Mouse (Mus musculus) bone marrow, adult 2 months (tissue): ENCODE data around the gene Bach1. TPM values are rescaled to one million over a fixed set of nuclear protein-coding genes. Genes with fewer than 3 reads are reported as not detected.
"Not testable (repeated sequence)": the region's sequence is repeated elsewhere in the genome, so short reads cannot be mapped to it uniquely, and the experiment has no call there.

Experiments
- H3K27ac ChIP-seq: fragments of 200-500 bp; 2 replicates; pipeline ENCODE4 v1.5.1; 2012; ENCODE audit warnings: low read depth, mild to moderate bottlenecking, control low read depth, inconsistent platforms, low read length; ENCODE audit not compliant: control insufficient read depth, poor library complexity, insufficient read depth
- H3K4me1 ChIP-seq: fragments of 200-500 bp; 2 replicates; pipeline ENCODE4 v1.6.1; 2011; ENCODE audit warnings: low read length; ENCODE audit not compliant: control insufficient read depth, insufficient read depth
- H3K4me3 ChIP-seq: fragments of 200-500 bp; replicated peaks from 2 replicates; pipeline ENCODE3; 2011; ENCODE audit warnings: mild to moderate bottlenecking, low read depth, low read length, control low read depth; ENCODE audit not compliant: control insufficient read depth
- CTCF ChIP-seq: fragments of 200-500 bp; IDR thresholded peaks from 2 replicates; pipeline ENCODE4 v1.5.1; 2011; ENCODE audit warnings: low read length, control low read depth; ENCODE audit not compliant: control insufficient read depth, insufficient read depth
- POLR2A ChIP-seq: fragments of 200-500 bp; IDR thresholded peaks from 2 replicates; pipeline ENCODE4 v1.6.1; 2011; ENCODE audit warnings: low read depth, mild to moderate bottlenecking, control low read depth, low read length, borderline replicate concordance; ENCODE audit not compliant: control insufficient read depth
- WGBS: fragments of 180-500 bp; shearing (Covaris S2); methylation state at CpG from one replicate; pipeline ENCODE4 v1.1.7; 2018; 5-methylcytosine and 5-hydroxymethylcytosine counted together
- polyA plus RNA-seq: library from polyadenylated mRNA; stranded (reverse); fragments of >200 nt; gene quantifications from 2 replicates; pipeline ENCODE4 v1.2.4, GENCODE M21; 2011; ENCODE audit warnings: low replicate concordance; ENCODE audit not compliant: missing spikeins, insufficient read depth, insufficient read length

The Bach1 gene
- polyA plus RNA-seq, 1 experiment: 14.9 TPM

- H3K27ac ChIP-seq: no peak overlapping the region
- 42% methylated on average over 12 of the region's 12 CpGs for WGBS
Measured at GRCm38 (mm10) chr16:87671336-87671735, 27.4 kb upstream of the Bach1 start.

GRCm38 (mm10) chr16:87673155-87673554 is 25.6 kb upstream of the Bach1 start:
- no peak for TF ChIP-seq CTCF
- TF ChIP-seq POLR2A: no peak
- H3K27ac ChIP-seq: no peak overlapping the region

More at GRCm38 (mm10) chr16:87671336-87671735, 27.4 kb upstream of the Bach1 start:
- TF ChIP-seq CTCF (no peak), POLR2A (no peak)
- H3K4me1 ChIP-seq: no peaks in the 10 kb centered on the region
- no peak overlapping the region for H3K4me3 ChIP-seq

DNA sequence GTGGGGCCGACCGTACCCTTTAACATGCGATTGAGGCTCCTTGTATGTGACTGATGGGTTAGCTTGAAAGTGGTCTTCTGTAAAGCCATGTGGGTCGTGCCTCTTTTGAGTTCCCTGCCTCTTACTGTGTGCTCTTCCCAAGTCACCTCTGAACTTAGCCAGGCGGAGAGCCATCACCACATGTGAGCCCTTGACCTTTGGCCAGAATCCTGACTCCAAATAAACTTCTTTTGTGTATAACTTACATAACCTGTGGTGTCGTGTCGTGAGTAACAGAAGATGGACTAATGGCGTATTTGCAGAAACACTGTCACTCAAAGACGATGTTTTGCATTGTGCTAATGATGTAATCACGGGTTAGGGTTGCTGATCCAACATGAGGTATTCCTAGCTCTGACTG is 22.6 kb upstream of the Bach1 start:
- no peaks in the 10 kb centered on the region for H3K4me1 ChIP-seq
- H3K4me3 ChIP-seq: no peak overlapping the region
- TF ChIP-seq POLR2A: no peak
- no peak overlapping the region for H3K27ac ChIP-seq
- WGBS: 76% methylated on average over 10 of the region's 10 CpGs

More at GRCm38 (mm10) chr16:87673155-87673554, 25.6 kb upstream of the Bach1 start:
- 89% methylated on average over 7 of the region's 7 CpGs for WGBS
- H3K4me1 ChIP-seq: no peaks in the 10 kb centered on the region
- no peak overlapping the region for H3K4me3 ChIP-seq

DNA sequence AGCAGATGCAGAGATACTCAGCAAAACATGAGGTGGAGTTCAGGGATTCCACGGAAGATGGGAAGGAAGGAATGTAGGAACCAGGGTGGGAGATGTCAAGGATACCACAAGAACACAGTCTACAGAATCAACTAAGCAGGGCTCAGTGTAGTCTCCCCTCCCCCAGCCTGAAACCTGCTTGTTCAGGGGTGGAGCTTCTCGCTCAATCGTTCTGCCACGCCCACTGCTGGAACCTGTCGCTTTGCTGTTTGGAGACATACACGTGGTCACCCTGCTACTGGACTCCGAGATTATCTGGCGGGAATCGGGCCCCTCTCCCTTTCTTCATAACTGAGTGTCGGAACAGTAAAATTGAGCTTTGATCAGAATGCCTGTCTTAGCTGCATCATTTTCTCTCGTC is 20.1 kb upstream of the Bach1 start:
- TF ChIP-seq POLR2A (no peak), CTCF (no peak)

GRCm38 (mm10) chr16:87680912-87681634 is 17.7 kb upstream of the Bach1 start:
- no peaks in the 10 kb centered on the region; the same call in 1 of the 2 replicates for H3K4me1 ChIP-seq
- H3K27ac ChIP-seq: no peak overlapping the region
- no peak overlapping the region for H3K4me3 ChIP-seq
- 57% methylated on average over 9 of the region's 9 CpGs for WGBS
- TF ChIP-seq CTCF (no peak), POLR2A (no peak)

More for the DNA sequence above, 20.1 kb upstream of the Bach1 start:
- Histone ChIP-seq H3K4me3 (no peak overlapping the region), H3K27ac (no peak overlapping the region), H3K4me1 (no peaks in the 10 kb centered on the region; the same call in 1 of the 2 replicates)
- WGBS: 80% methylated on average over 11 of the region's 11 CpGs

DNA sequence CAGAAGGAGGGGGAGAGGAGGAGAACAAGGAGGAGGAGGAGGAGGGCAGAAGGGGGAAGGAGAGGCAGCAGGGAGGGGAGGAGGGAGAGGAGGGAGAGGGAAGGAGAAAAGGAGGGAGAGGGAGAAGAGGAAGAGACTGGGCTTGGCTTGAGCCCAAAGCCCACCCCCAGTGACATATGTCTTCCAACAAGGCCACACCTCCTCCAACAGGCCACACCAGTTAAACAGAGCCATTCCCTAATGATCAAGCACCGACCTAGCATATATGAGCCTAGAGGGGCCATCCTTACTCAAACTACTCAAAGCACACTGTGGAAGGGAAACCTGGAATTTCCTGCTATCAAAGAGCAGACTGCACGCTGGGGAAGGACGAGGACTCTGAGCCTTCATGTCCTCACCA is 16.9 kb upstream of the Bach1 start:
- 65% methylated on average over 3 of the region's 3 CpGs for WGBS
- Histone ChIP-seq H3K27ac (no peak overlapping the region), H3K4me3 (no peak overlapping the region), H3K4me1 (no peaks in the 10 kb centered on the region; the same call in 1 of the 2 replicates)
- TF ChIP-seq CTCF: no peak
- no peak for TF ChIP-seq POLR2A

DNA sequence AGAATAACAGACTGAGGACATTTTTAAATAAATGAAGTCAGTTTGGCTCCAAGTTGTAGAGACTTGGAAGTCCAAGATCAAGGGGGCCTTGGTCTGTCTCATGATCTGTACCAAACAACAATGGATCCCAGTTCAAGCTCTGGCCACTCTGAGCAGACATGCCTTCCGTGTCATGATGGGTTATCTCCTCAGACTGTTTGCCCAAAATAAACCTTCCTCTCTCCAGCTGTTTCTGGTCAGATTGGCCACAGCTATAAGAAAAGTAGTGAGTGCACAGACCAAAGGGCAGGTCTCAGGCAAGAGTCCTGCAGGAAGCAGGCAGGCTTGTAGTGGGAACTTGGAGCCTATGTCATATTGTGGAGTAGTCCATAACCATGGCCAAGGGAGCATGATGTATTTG is 12.3 kb upstream of the Bach1 start:
- Histone ChIP-seq H3K4me3 (no peak overlapping the region), H3K27ac (no peak overlapping the region), H3K4me1 (peaks cover 3% of the 10 kb centered on the region)
- 32% methylated on average over 1 of the region's 1 CpGs for WGBS
- TF ChIP-seq POLR2A: no peak
- TF ChIP-seq CTCF: no peak

DNA sequence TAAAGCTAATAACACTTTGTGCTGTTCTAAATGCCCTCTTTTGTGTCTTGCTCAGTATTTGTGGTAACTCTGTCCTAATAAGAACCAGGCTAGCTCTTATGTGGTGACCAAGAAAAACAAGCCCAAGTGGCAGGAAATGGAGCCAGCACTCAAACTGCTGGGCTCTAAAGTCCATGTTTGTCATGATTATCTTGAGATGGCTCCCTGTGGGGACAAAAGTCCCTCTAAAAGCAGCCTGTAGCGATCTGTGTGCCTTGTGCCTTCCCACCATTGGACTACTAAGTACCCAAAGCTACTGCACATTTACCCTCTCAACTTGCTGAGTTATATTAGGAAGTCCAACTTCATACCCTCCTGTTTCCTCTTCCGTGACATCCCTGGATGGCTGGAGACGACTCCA is 11.4 kb upstream of the Bach1 start:
- H3K4me1 ChIP-seq: peaks cover 3% of the 10 kb centered on the region
- WGBS: 72% methylated on average over 3 of the region's 3 CpGs
- no peak overlapping the region for H3K27ac ChIP-seq
- no peak for TF ChIP-seq POLR2A
- no peak overlapping the region for H3K4me3 ChIP-seq

GRCm38 (mm10) chr16:87688328-87688727 is 10.4 kb upstream of the Bach1 start:
- WGBS: 91% methylated on average over 3 of the region's 3 CpGs
- not testable (repeated sequence) for H3K4me3 ChIP-seq, H3K27ac ChIP-seq, H3K4me1 ChIP-seq

DNA sequence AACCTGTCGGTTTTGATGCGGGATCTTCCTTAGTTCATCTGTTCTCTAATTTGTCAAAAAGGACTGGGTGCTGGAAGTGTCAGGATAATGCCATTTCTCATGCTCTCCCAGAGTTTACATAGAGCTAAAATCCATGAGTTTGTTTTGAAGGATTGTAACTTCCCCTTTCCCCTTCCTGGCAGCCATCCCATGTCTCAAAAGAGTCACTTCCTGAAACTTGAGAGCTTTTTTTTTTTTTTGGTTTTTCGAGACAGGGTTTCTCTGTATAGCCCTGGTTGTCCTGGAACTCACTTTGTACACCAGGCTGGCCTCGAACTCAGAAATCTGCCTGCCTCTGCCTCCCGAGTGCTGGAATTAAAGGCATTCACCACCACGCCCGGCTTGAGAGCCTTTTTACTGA is 9.9 kb upstream of the Bach1 start:
- peak overlapping the region; percentile 81; the same call in 1 of the 2 replicates for H3K27ac ChIP-seq
- WGBS: 18% methylated on average over 7 of the region's 7 CpGs

More for the DNA sequence above, 9.9 kb upstream of the Bach1 start:
- not testable (repeated sequence) for H3K4me3 ChIP-seq, H3K4me1 ChIP-seq
